Mouse (Mus musculus) olfactory bulb, adult 2 months (tissue): ENCODE data around the gene Lamc1. TPM values are rescaled to one million over a fixed set of nuclear protein-coding genes. Genes with fewer than 3 reads are reported as not detected.
A peak's percentile ranks its signal among the peaks of the same experiment; 100 is the strongest.

Experiments
- H3K27ac ChIP-seq: fragments of 200-500 bp; 2 replicates; pipeline ENCODE4 v1.5.1; 2012; ENCODE audit warnings: low read depth, low read length; ENCODE audit not compliant: insufficient read depth
- H3K4me1 ChIP-seq: fragments of 200-500 bp; 2 replicates; pipeline ENCODE4 v1.6.1; 2012; ENCODE audit warnings: low read length; ENCODE audit not compliant: control insufficient read depth, insufficient read depth
- H3K4me3 ChIP-seq: fragments of 200-500 bp; 2 replicates; pipeline ENCODE4 v1.5.1; 2012; ENCODE audit warnings: mild to moderate bottlenecking, low read depth, low read length, moderate library complexity; ENCODE audit not compliant: insufficient read depth
- CTCF ChIP-seq: fragments of 200-500 bp; IDR thresholded peaks from 2 replicates; pipeline ENCODE4 v1.5.1; 2012; ENCODE audit warnings: low read depth, mild to moderate bottlenecking, low read length, moderate library complexity; ENCODE audit not compliant: insufficient read depth
- POLR2A ChIP-seq: fragments of 200-500 bp; IDR thresholded peaks from 2 replicates; pipeline ENCODE4 v1.6.1; 2012; ENCODE audit warnings: mild to moderate bottlenecking, low read depth, low read length, moderate library complexity; ENCODE audit not compliant: insufficient read depth
- WGBS: fragments of 180-500 bp; shearing (Covaris S2); methylation state at CpG from one replicate; pipeline ENCODE4 v1.1.7; 2018; 5-methylcytosine and 5-hydroxymethylcytosine counted together
- polyA plus RNA-seq: library from polyadenylated mRNA; stranded (reverse); fragments of >200 nt; gene quantifications from 2 replicates; pipeline ENCODE4 v1.2.4, GENCODE M21; 2012; ENCODE audit warnings: low replicate concordance; ENCODE audit not compliant: missing spikeins, insufficient read depth, insufficient read length

Gene Lamc1
- polyA plus RNA-seq, 1 experiment = not detected

GRCm38 (mm10) chr1:153185828-153186803 is 146.5 kb downstream of the Lamc1 start, which contains the start of gene Lamc2:
Lamc2 (minus strand) TSS chr1:153186447.
- TF ChIP-seq CTCF (no peak), POLR2A (no peak)
- no peak within 1 kb of the TSS for H3K27ac ChIP-seq
- WGBS = 10% methylated on average over 46 of the region's 46 CpGs
- H3K4me1 ChIP-seq = peaks cover 7% of the 10 kb centered on the region
- peak within 1 kb of the TSS; percentile 33 for H3K4me3 ChIP-seq

- 63% methylated on average over 9 of the region's 9 CpGs for WGBS
- peaks cover 4% of the 10 kb centered on the region for H3K4me1 ChIP-seq
These were observed 151.8 kb downstream of the Lamc1 start for GRCm38 (mm10) chr1:153180586-153181289.

DNA sequence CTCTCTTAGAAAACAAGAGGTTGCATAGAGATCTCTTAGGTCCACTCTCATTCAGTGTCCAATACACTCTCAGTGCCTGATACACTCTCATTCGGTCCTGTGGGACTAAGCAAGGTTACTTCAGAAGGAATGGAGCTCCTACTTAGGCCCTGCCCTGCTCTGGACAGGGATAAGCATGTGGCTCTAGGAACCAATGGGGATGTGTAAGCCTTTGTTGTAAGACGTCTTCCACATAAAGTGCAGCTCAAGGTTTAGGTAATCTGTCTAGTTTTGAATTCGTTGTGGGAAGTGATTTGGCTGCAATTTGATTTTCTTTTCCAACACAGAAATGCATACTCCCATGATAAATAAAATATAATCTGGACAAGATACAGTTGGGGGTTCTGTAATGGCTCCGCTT is 152.4 kb downstream of the Lamc1 start:
- no peak overlapping the region for H3K27ac ChIP-seq
- TF ChIP-seq CTCF (no peak), POLR2A (no peak)
- WGBS = 84% methylated on average over 4 of the region's 4 CpGs
- H3K4me3 ChIP-seq = no peak overlapping the region
- peaks cover 2% of the 10 kb centered on the region; the same call in 1 of the 2 replicates for H3K4me1 ChIP-seq

More at GRCm38 (mm10) chr1:153180586-153181289, 151.8 kb downstream of the Lamc1 start:
- no peak for TF ChIP-seq CTCF
- TF ChIP-seq POLR2A = no peak
- H3K27ac ChIP-seq = no peak overlapping the region
- H3K4me3 ChIP-seq = no peak overlapping the region

GRCm38 (mm10) chr1:153174801-153175200 is 157.8 kb downstream of the Lamc1 start:
- H3K27ac ChIP-seq = no peak overlapping the region
- H3K4me3 ChIP-seq = no peak overlapping the region
- H3K4me1 ChIP-seq = 0 out of 2 replicates have a peak, but pooled peaks cover 6% of the 10 kb centered on the region
- TF ChIP-seq POLR2A = no peak
- no peak for TF ChIP-seq CTCF
- WGBS = 87% methylated on average over 12 of the region's 12 CpGs

DNA sequence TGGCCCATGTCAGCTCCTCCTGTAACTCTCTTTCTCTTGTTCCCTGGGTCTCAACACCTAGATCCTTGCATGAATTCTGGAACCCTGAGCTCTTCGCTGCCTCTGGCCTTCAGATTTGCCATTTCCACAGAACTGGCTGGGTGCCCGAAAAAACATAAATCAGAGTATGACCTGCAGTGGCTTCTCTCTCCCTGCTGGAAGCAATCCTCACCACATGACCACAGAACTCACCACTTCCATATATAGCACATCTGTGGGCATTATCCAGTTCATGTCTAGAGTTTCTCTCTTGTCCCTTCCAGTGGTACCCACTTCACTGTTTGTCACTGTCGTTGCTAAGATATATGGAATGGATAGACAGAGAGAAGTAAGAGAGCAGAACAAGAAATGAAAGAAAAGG is 159.3 kb downstream of the Lamc1 start:
- 0 out of 2 replicates have a peak, but pooled peaks cover 6% of the 10 kb centered on the region for H3K4me1 ChIP-seq
- WGBS = 86% methylated on average over 3 of the region's 3 CpGs
- no peak overlapping the region for H3K27ac ChIP-seq
- TF ChIP-seq POLR2A = no peak
- TF ChIP-seq CTCF = no peak
- H3K4me3 ChIP-seq = no peak overlapping the region

DNA sequence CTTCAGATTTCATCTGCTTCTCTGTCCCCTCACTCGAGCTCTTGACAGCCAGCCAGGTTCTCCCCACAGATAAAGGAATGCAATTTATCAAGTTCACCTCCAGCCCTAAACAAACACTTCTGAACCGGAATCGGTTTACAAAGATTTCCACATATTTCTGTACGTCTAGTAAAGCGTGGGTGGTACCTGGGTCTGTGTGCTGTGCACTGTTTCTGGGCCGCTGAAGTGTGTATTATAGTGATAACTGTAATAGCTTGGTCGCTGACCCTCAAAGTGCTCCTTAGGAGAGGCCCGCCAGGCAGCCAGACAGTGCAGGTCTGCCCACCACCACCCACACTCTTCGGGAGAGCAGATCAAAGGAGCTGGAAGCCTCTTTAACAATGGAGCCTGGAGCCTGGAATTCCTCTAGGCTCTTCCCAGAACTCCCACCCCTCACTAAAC is 160.3 kb downstream of the Lamc1 start:
- TF ChIP-seq CTCF (no peak), POLR2A (no peak)
- Histone ChIP-seq H3K4me3 (no peak overlapping the region), H3K27ac (no peak overlapping the region), H3K4me1 (0 out of 2 replicates have a peak, but pooled peaks cover 6% of the 10 kb centered on the region)
- WGBS = 65% methylated on average over 9 of the region's 9 CpGs

DNA sequence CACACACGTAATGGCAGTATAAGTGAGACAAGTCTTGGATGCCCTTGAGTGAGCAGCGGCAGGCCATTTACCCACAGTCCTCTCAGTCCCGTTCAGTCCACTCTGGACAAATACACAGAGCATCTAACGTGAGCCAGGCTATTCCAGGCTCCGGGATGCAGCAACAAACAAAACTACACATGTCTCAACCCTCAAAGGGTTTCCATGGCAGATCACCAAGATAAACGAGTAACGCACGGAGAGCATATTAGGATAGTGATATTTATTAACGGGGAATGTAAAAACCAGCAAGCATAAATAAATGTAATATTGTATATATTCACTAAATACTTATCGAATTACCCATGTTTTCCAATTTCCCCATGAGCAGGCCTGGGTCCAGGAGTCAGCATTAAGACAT is 161.6 kb downstream of the Lamc1 start:
- 84% methylated on average over 10 of the region's 10 CpGs for WGBS
- Histone ChIP-seq H3K4me3 (no peak overlapping the region), H3K4me1 (0 out of 2 replicates have a peak, but pooled peaks cover 6% of the 10 kb centered on the region), H3K27ac (no peak overlapping the region)
- no peak for TF ChIP-seq CTCF
- no peak for TF ChIP-seq POLR2A

Other genes starting within 250 kb of the Lamc1 start
- not detected in 2 replicates for gene Lamc2, start 146.3 kb downstream of the Lamc1 start, polyA plus RNA-seq
- not detected in 2 replicates for gene Shcbp1l, start 92.4 kb upstream of the Lamc1 start, polyA plus RNA-seq
- 152 TPM in 1 of 2 replicates, not detected in the other for gene Dhx9, start 154.9 kb upstream of the Lamc1 start, polyA plus RNA-seq
- gene Npl, start 217.3 kb upstream of the Lamc1 start, polyA plus RNA-seq = not detected in 2 replicates